Mouse (Mus musculus): ENCODE measurements at regions not wholly inside any gene's neighbourhood (a gene's known extent, or its start where the extent isn't known, plus 50 kb on each side); places are given as distances from the start of the nearest gene placed in this dataset.
A peak's percentile ranks its signal among the peaks of the same experiment; 100 is the strongest.

DNA sequence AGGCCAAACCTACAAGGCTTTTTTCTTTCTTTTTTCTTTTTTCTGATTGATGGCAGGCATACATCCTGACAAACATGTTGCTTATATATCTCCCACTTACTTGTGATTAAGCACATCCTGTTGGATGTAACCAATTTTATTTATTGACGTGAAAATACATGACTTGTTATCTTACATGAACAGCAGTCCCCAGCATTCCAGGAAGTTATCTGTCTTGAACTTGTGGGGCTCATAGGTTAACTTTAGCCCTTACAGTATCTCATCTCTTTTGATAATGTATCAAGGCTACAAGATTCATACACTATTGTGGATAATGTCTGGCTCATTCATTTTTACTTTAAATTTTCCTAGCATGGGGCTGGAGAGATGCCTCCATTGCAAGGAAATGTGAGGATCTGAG, 852.0 kb upstream of the Agtr1b start:
- DNase-seq, result no peak

DNA sequence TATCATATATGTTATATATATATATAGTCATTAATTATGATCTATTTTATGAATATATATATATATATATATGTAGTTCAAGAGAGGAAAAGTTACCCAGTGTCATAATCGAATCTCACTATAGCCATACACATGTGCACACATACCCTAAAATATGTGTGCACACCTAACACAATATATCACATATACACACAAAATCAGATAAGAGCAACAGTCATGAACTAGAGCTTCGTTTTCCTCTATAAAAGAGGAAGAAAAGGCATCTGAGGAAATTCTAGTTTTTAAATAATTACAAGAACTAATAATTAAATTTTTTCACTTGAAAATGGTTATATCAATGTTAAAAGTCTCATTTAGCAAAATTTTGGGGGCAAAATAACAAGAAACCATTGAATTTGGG, 835.3 kb upstream of the Tbl1xr1 start:
- DNase-seq, result no peak

- no peak for DNase-seq
These were observed 820.2 kb upstream of the Tbl1xr1 start for GRCm38 (mm10) chr3:21256129-21256760.

- no peak for DNase-seq
These were observed 813.1 kb upstream of the Tbl1xr1 start for GRCm38 (mm10) chr3:21263317-21263716.

- no peak for DNase-seq
These were observed 811.0 kb upstream of the Tbl1xr1 start for GRCm38 (mm10) chr3:21265491-21265890.

GRCm38 (mm10) chr3:21268429-21269129, 807.9 kb upstream of the Tbl1xr1 start:
- no peak for DNase-seq

GRCm38 (mm10) chr3:21269130-21269440, 807.4 kb upstream of the Tbl1xr1 start:
- DNase-seq, result no peak

- DNase-seq, result no peak
These were observed 805.7 kb upstream of the Tbl1xr1 start for GRCm38 (mm10) chr3:21270788-21271187.

- no peak for DNase-seq
These were observed 804.2 kb upstream of the Tbl1xr1 start for GRCm38 (mm10) chr3:21272219-21272618.

DNA sequence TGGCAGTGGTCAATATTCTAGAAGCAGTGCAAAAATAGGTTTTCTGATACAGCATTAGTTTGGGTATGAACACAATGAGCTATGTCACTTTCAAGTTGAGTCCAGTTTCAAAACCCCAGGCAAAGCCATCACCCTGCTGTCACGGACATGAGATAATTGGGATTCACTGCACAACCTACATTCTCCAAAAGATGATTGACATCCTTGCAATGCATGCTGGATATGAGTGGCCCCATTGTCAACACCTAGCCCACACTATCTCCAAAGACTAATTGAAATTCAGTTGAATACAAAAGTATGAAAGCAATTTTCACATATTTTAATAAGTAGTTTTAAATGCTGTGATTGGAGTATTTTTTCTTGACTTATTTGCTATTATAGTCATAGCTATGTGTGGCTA, 783.7 kb upstream of the Tbl1xr1 start:
- DNase-seq, result no peak

DNA sequence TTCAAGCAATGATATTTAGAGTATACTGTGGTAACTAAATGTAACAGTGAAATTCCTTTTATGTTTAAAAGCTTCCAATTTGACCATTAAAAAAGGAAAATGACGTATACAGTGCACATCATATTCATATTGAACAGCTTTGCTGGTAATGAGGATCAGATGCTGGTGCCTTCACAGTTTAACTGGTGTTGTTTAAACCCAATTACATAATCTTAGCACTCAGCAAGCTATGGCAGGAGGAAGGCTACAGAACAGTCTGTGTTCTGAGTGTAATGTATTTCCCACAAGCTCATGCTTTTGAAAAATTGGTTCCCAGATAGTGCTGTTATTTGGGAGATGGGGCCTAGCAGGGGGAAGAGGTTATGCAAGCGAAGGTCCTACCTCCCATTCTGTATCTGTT, 783.1 kb upstream of the Tbl1xr1 start:
- DNase-seq, result no peak

- DNase-seq, result no peak
These were observed 781.7 kb upstream of the Tbl1xr1 start for GRCm38 (mm10) chr3:21294776-21295175.

DNA sequence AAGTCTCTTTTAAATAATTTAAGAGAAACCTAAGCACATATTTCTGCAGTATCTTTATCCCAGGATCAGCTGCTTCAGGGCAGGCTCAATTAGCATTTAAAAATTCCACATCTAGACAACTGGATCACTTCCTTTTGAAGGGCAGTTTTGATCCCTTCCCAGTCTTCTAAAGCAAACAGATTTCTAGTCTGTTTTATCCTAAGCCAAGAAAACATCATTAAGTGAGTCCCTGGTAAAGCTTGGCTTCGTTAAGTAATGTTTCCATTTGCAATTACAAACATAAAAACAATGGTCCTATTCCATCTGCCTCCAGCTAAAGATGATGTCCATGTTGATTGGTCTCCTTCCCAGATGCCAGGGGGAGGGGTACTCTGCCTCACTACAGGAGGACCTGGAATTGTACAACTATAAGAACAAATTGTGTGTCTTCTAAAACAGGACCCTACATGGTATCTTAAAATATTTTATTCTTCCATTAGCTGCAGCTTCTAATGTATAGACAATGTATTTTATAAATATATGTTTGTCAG, 779.8 kb upstream of the Tbl1xr1 start:
- DNase-seq, result no peak

- no peak for DNase-seq
These were observed 751.0 kb upstream of the Tbl1xr1 start for GRCm38 (mm10) chr3:21325329-21325896.

GRCm38 (mm10) chr3:21341916-21342315, 734.5 kb upstream of the Tbl1xr1 start:
- DNase-seq, result no peak

DNA sequence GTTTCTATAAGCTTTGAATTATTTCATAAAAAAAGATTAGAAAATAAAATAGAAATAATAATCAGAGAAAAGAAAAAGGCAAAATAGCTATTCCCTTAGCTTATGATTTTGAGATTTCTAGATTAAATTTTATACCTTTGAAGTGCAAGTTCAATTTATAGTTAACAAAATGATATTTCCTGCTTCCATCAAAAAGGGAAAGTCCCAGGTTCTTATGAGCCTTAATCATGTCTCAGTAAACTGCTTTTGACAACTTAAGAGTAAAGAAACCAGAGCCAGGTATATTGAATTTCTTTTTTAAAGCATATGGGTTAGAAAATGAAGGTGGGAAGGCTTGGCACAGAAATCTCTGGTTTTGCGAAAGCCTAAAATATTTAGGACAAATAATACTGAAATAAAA, 733.4 kb upstream of the Tbl1xr1 start:
- no peak for DNase-seq

DNA sequence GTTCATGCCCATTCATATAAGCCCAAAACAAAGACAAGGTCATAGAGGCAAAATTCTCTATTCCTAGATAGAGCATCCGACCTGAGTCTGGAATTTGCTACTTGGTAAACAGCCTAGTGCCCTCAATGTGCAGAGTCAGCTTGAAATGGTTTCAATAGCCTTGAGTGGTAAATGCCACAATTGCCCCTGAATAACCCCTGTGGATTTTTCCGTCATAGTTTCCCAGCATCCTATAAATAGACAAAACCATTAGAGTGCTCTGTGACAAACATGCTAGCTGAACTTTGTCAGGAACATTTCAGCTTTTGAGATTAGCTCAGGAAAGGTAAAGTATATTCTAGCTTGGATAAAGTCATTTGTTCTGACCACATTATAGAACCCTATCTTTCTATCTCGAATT, 727.0 kb upstream of the Tbl1xr1 start:
- peak; percentile 13 for DNase-seq

- DNase-seq, result no peak
These were observed 720.3 kb upstream of the Tbl1xr1 start for GRCm38 (mm10) chr3:21356150-21356549.

GRCm38 (mm10) chr3:21356831-21357712, 719.4 kb upstream of the Tbl1xr1 start:
- no peak for DNase-seq

DNA sequence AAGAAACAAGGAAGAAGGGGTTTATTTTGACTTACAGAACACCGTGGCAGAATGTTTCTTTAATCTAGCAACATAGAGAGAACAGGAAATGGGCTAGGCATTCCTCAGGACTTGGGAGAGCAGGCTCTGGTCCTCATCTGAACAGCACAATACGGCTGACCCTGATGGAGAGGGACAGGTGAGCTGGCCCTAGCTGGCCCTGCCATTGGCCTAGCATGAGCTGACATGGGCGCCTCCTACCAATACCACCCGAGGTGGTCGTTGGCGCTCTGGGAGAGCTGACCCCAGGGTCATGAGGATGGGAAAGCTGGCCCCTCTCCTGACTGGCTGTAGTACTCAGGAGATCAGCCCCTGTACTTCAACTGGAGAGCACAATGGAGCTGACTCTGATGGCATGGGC, 718.4 kb upstream of the Tbl1xr1 start:
- DNase-seq, result no peak

GRCm38 (mm10) chr3:21361069-21361468, 715.4 kb upstream of the Tbl1xr1 start:
- DNase-seq, result peak; percentile 70

- DNase-seq, result no peak
These were observed 696.6 kb upstream of the Tbl1xr1 start for GRCm38 (mm10) chr3:21379816-21380215.

DNA sequence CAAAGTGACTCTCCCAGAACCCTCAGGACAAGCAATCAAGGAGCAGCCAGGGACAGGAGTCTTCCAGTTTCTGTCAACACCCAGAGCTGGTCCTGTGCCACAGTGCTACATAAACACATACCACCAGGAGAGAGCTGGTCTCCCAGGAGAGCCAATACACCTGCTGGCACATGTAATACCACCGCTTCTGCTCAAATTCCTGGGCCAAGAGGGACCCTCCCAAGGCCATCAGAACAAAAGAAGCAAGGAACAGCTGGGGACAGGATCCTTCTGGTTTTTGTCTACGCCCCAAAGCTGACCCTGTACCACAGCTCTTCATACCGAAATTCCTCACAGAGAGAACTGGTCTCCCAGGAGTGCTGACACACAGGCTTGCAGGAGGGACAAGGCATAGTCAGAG, 695.4 kb upstream of the Tbl1xr1 start:
- no peak for DNase-seq
